ENCODE assay signal across 8 mouse cellular contexts in genomic region chr13:41000926-41001639, GRCm38 (mm10). TPM values are rescaled to one million over a fixed set of nuclear protein-coding genes. Genes with fewer than 3 reads are reported as not detected.
DNase-seq lines count a peak whose midpoint lies in the region; ATAC-seq and TF ChIP-seq lines count a peak whose summit lies in the region.

Pak1ip1 (plus strand) TSS chr13:41001023.

- TF ChIP-seq CTCF in bone marrow, adult 2 months (IDR thresholded peaks at IDR 0.05; ENCODE audit: control insufficient read depth, insufficient read depth, low read length): no peak

- H3K9ac ChIP-seq in embryonic facial prominence, embryonic 15.5 days: peak within 1 kb of the TSS; percentile 91
- H3K9ac ChIP-seq in kidney, embryonic 14.5 days (ENCODE audit: low read depth, low read length): peak within 1 kb of the TSS; percentile 92
- peak within 1 kb of the TSS; percentile 89 for H3K9ac ChIP-seq in limb, embryonic 15.5 days

- peak within 1 kb of the TSS; percentile 99 for H3K27ac ChIP-seq in bone marrow, adult 2 months (ENCODE audit: control insufficient read depth, insufficient read depth, low read depth, low read length, poor library complexity)
- H3K27ac ChIP-seq in embryonic facial prominence, embryonic 15.5 days (replicated peaks): peak within 1 kb of the TSS; percentile 100
- H3K27ac ChIP-seq in kidney, embryonic 14.5 days (ENCODE audit: low read depth, low read length): peak within 1 kb of the TSS; percentile 98
- H3K27ac ChIP-seq in limb, embryonic 15.5 days: peak within 1 kb of the TSS; percentile 100

- peak; percentile 61; the same call in 1 of the 2 replicates for TF ChIP-seq POLR2A in bone marrow, adult 2 months (IDR thresholded peaks at IDR 0.05; ENCODE audit: borderline replicate concordance, control insufficient read depth, low read depth, low read length)

- ATAC-seq in embryonic facial prominence, embryonic 15.5 days (ENCODE audit: insufficient number of reproducible peaks, low FRiP score, low TSS enrichment, low read depth): peak; percentile 94
- ATAC-seq in kidney, embryonic 14.5 days (ENCODE audit: low FRiP score, low TSS enrichment): peak; percentile 94
- ATAC-seq in limb, embryonic 15.5 days (ENCODE audit: insufficient number of reproducible peaks, low FRiP score, low TSS enrichment, low read depth): peak; percentile 92

- under 1% methylated on average over 58 of the region's 58 CpGs for WGBS in bone marrow, adult 2 months
- under 1% methylated on average over 58 of the region's 58 CpGs for WGBS in embryonic facial prominence, embryonic 15.5 days
- WGBS in kidney, embryonic 14.5 days: under 1% methylated on average over 58 of the region's 58 CpGs
- whole genome bisulfite sequencing in limb, embryonic 15.5 days: under 1% methylated on average over 58 of the region's 58 CpGs

- H3K4me1 ChIP-seq in bone marrow, adult 2 months (ENCODE audit: control insufficient read depth, insufficient read depth, low read length): peaks cover 2% of the 10 kb centered on the region
- peaks cover 16% of the 10 kb centered on the region for H3K4me1 ChIP-seq in embryonic facial prominence, embryonic 15.5 days
- H3K4me1 ChIP-seq in kidney, embryonic 14.5 days (ENCODE audit: control insufficient read depth, insufficient read depth, low read length): peaks cover 8% of the 10 kb centered on the region
- H3K4me1 ChIP-seq in limb, embryonic 15.5 days: peaks cover 16% of the 10 kb centered on the region; the same call in 1 of the 2 replicates

- peaks cover 18% of the 10 kb centered on the region for H3K36me3 ChIP-seq in embryonic facial prominence, embryonic 15.5 days
- peaks cover 18% of the 10 kb centered on the region for H3K36me3 ChIP-seq in kidney, embryonic 14.5 days (ENCODE audit: control insufficient read depth, insufficient read depth, low read length)
- H3K36me3 ChIP-seq in limb, embryonic 15.5 days: peaks cover 18% of the 10 kb centered on the region

- no peaks in the 10 kb centered on the region for H3K27me3 ChIP-seq in embryonic facial prominence, embryonic 15.5 days
- no peaks in the 10 kb centered on the region for H3K27me3 ChIP-seq in kidney, embryonic 14.5 days (ENCODE audit: control insufficient read depth, insufficient read depth, low read length)
- H3K27me3 ChIP-seq in limb, embryonic 15.5 days: no peaks in the 10 kb centered on the region

- H3K9me3 ChIP-seq in embryonic facial prominence, embryonic 15.5 days (replicated peaks): no peaks in the 10 kb centered on the region
- no peaks in the 10 kb centered on the region for H3K9me3 ChIP-seq in kidney, embryonic 14.5 days (ENCODE audit: control insufficient read depth, low read length)
- no peaks in the 10 kb centered on the region for H3K9me3 ChIP-seq in limb, embryonic 15.5 days

- peak; percentile 98 for DNase-seq in 416B (ENCODE audit: low read depth)
- DNase-seq in heart, adult 9 months (ENCODE audit: low spot score in 2 of 2): peak; percentile 91 to 92
- peak; percentile 85 to 93 for DNase-seq in monocyte, adult 2 months (ENCODE audit: low read depth in 1 of 2, low spot score in 2 of 2)
- DNase-seq in spleen, postnatal 36 days (ENCODE audit: low spot score in 2 of 2): peak; percentile 88 to 90

- H3K4me2 ChIP-seq in embryonic facial prominence, embryonic 15.5 days (replicated peaks): peak within 1 kb of the TSS; percentile 85
- peak within 1 kb of the TSS; percentile 82 for H3K4me2 ChIP-seq in kidney, embryonic 14.5 days (replicated peaks; ENCODE audit: low read depth, low read length)
- peak within 1 kb of the TSS; percentile 87 for H3K4me2 ChIP-seq in limb, embryonic 15.5 days

- peak within 1 kb of the TSS; percentile 98 for H3K4me3 ChIP-seq in bone marrow, adult 2 months (replicated peaks; ENCODE audit: control insufficient read depth, low read depth, low read length)
- peak within 1 kb of the TSS; percentile 79 for H3K4me3 ChIP-seq in embryonic facial prominence, embryonic 15.5 days (replicated peaks)
- H3K4me3 ChIP-seq in kidney, embryonic 14.5 days (ENCODE audit: low read length): peak within 1 kb of the TSS; percentile 80
- peak within 1 kb of the TSS; percentile 97 for H3K4me3 ChIP-seq in limb, embryonic 15.5 days

RNA-seq across cellular contexts. Expression of gene Pak1ip1, which starts in this region (rescaled TPM):
- 45.4 and 46.5 TPM in 2 replicates for polyA plus RNA-seq in bone marrow, adult 2 months (2011; ENCODE audit: insufficient read depth, insufficient read length, low replicate concordance, missing spikeins)
- 56.2 and 58.7 TPM in 2 replicates for polyA plus RNA-seq in embryonic facial prominence, embryonic 15.5 days (2015; fragmentation: Nextera tagmentation; extraction: Ambion mirVana)
- 78.0 and 79.5 TPM in 2 replicates for polyA plus RNA-seq in kidney, embryonic 14.5 days (2014; fragmentation: Nextera tagmentation; extraction: Ambion mirVana)
- polyA plus RNA-seq in limb, embryonic 15.5 days (2015; fragmentation: Nextera tagmentation; extraction: Ambion mirVana): 55.5 and 55.8 TPM in 2 replicates

Comparison
In these comparisons a context has a peak if more than half of its experiments do, and no peak if none do; other contexts are left out.
1. Peak in every context shown above with its lines: DNase-seq, ATAC-seq, H3K4me3 ChIP-seq and H3K27ac ChIP-seq.